Mouse (Mus musculus): ENCODE data around the gene Gm11213. TPM values are rescaled to one million over a fixed set of nuclear protein-coding genes. Genes with fewer than 3 reads are reported as not detected.

The Gm11213 gene
- not detected in 2 replicates for polyA plus RNA-seq (2015; fragmentation: Nextera tagmentation; extraction: Ambion mirVana)

GRCm38 (mm10) chr4:63604945-63605344 lies at the start of gene Gm11213:
Gm11213 (minus strand) TSS chr4:63605261.
- ATAC-seq (replicated peaks) = no peak
- Histone ChIP-seq H3K4me3 (no peak within 1 kb of the TSS), H3K27ac (no peak within 1 kb of the TSS), H3K27me3 (replicated peaks) (no peaks in the 10 kb centered on the region), H3K9ac (no peak within 1 kb of the TSS), H3K36me3 (replicated peaks) (no peaks in the 10 kb centered on the region), H3K4me2 (no peak within 1 kb of the TSS), H3K4me1 (no peaks in the 10 kb centered on the region), H3K9me3 (no peaks in the 10 kb centered on the region)
- WGBS = 76% methylated on average over 3 of the region's 3 CpGs

GRCm38 (mm10) chr4:63654381-63654780 lies 49.3 kb upstream of the Gm11213 start:
- no peaks in the 10 kb centered on the region for H3K4me1 ChIP-seq
- no peaks in the 10 kb centered on the region for H3K9me3 ChIP-seq
- no peaks in the 10 kb centered on the region for H3K27me3 ChIP-seq (replicated peaks)
- H3K4me3 ChIP-seq = no peak overlapping the region
- 100% methylated on average over 1 of the region's 1 CpGs for WGBS
- H3K36me3 ChIP-seq (replicated peaks) = no peaks in the 10 kb centered on the region
- ATAC-seq (replicated peaks) = no peak
- no peak overlapping the region for H3K9ac ChIP-seq
- H3K4me2 ChIP-seq = no peak overlapping the region
- H3K27ac ChIP-seq = no peak overlapping the region

GRCm38 (mm10) chr4:63643956-63644726 lies 39.1 kb upstream of the Gm11213 start:
- no peaks in the 10 kb centered on the region for H3K9me3 ChIP-seq
- H3K27me3 ChIP-seq (replicated peaks) = no peaks in the 10 kb centered on the region
- no peaks in the 10 kb centered on the region for H3K4me1 ChIP-seq
- ATAC-seq (replicated peaks) = no peak
- no peak overlapping the region for H3K4me3 ChIP-seq
- no peak overlapping the region for H3K27ac ChIP-seq
- H3K9ac ChIP-seq = no peak overlapping the region
- no peaks in the 10 kb centered on the region for H3K36me3 ChIP-seq (replicated peaks)
- H3K4me2 ChIP-seq = no peak overlapping the region

- no peak overlapping the region for H3K4me3 ChIP-seq
- 80% methylated on average over 2 of the region's 2 CpGs for WGBS
- H3K9me3 ChIP-seq = no peaks in the 10 kb centered on the region
- H3K9ac ChIP-seq = no peak overlapping the region
- no peaks in the 10 kb centered on the region for H3K27me3 ChIP-seq (replicated peaks)
- H3K4me2 ChIP-seq = no peak overlapping the region
- H3K4me1 ChIP-seq = no peaks in the 10 kb centered on the region
- no peak overlapping the region for H3K27ac ChIP-seq
- ATAC-seq (replicated peaks) = no peak
- no peaks in the 10 kb centered on the region for H3K36me3 ChIP-seq (replicated peaks)
Observed at GRCm38 (mm10) chr4:63639842-63640241, 34.8 kb upstream of the Gm11213 start.

GRCm38 (mm10) chr4:63638603-63639002 lies 33.5 kb upstream of the Gm11213 start:
- Histone ChIP-seq H3K36me3 (replicated peaks) (no peaks in the 10 kb centered on the region), H3K9ac (no peak overlapping the region), H3K4me3 (no peak overlapping the region), H3K4me1 (no peaks in the 10 kb centered on the region), H3K27me3 (replicated peaks) (no peaks in the 10 kb centered on the region), H3K4me2 (no peak overlapping the region), H3K9me3 (no peaks in the 10 kb centered on the region), H3K27ac (no peak overlapping the region)
- no peak for ATAC-seq (replicated peaks)
- 71% methylated on average over 1 of the region's 1 CpGs for WGBS

GRCm38 (mm10) chr4:63633181-63633580 lies 28.1 kb upstream of the Gm11213 start:
- H3K4me1 ChIP-seq = no peaks in the 10 kb centered on the region
- H3K9me3 ChIP-seq = no peaks in the 10 kb centered on the region
- no peak overlapping the region for H3K4me2 ChIP-seq
- WGBS = 88% methylated on average over 2 of the region's 2 CpGs
- no peak overlapping the region for H3K4me3 ChIP-seq
- H3K9ac ChIP-seq = no peak overlapping the region
- ATAC-seq (replicated peaks) = no peak
- H3K27me3 ChIP-seq (replicated peaks) = no peaks in the 10 kb centered on the region
- no peak overlapping the region for H3K27ac ChIP-seq
- no peaks in the 10 kb centered on the region for H3K36me3 ChIP-seq (replicated peaks)

- Histone ChIP-seq H3K27me3 (replicated peaks) (no peaks in the 10 kb centered on the region), H3K4me3 (no peak overlapping the region), H3K36me3 (replicated peaks) (no peaks in the 10 kb centered on the region), H3K4me2 (no peak overlapping the region), H3K27ac (no peak overlapping the region), H3K4me1 (no peaks in the 10 kb centered on the region), H3K9ac (no peak overlapping the region), H3K9me3 (no peaks in the 10 kb centered on the region)
- ATAC-seq (replicated peaks) = no peak
- 88% methylated on average over 8 of the region's 8 CpGs for WGBS
Observed at GRCm38 (mm10) chr4:63627111-63627510, 22.1 kb upstream of the Gm11213 start.

GRCm38 (mm10) chr4:63625563-63626080 lies 20.6 kb upstream of the Gm11213 start:
- Histone ChIP-seq H3K4me3 (no peak overlapping the region), H3K4me1 (no peaks in the 10 kb centered on the region), H3K9ac (no peak overlapping the region), H3K4me2 (no peak overlapping the region), H3K27me3 (replicated peaks) (no peaks in the 10 kb centered on the region), H3K36me3 (replicated peaks) (no peaks in the 10 kb centered on the region), H3K9me3 (no peaks in the 10 kb centered on the region), H3K27ac (no peak overlapping the region)
- no peak for ATAC-seq (replicated peaks)
- 79% methylated on average over 3 of the region's 3 CpGs for whole genome bisulfite sequencing

- Histone ChIP-seq H3K4me3 (no peak within 1 kb of the TSS), H3K4me2 (no peak within 1 kb of the TSS), H3K9ac (no peak within 1 kb of the TSS), H3K9me3 (no peaks in the 10 kb centered on the region), H3K27me3 (replicated peaks) (no peaks in the 10 kb centered on the region), H3K36me3 (replicated peaks) (no peaks in the 10 kb centered on the region), H3K27ac (no peak within 1 kb of the TSS), H3K4me1 (no peaks in the 10 kb centered on the region)
- ATAC-seq (replicated peaks) = no peak
- WGBS = 60% methylated on average over 5 of the region's 5 CpGs
Observed at GRCm38 (mm10) chr4:63622378-63622835, 17.3 kb upstream of the Gm11213 start, which contains the start of gene Tex48. Tex48 (minus strand) TSS chr4:63622428.

- no peak for ATAC-seq (replicated peaks)
- Histone ChIP-seq H3K9ac (no peak overlapping the region), H3K4me1 (no peaks in the 10 kb centered on the region), H3K9me3 (no peaks in the 10 kb centered on the region), H3K4me2 (no peak overlapping the region), H3K4me3 (no peak overlapping the region), H3K27me3 (replicated peaks) (no peaks in the 10 kb centered on the region), H3K36me3 (replicated peaks) (no peaks in the 10 kb centered on the region), H3K27ac (no peak overlapping the region)
- 83% methylated on average over 2 of the region's 2 CpGs for WGBS
Observed at GRCm38 (mm10) chr4:63621861-63622260, 16.8 kb upstream of the Gm11213 start.

- no peaks in the 10 kb centered on the region for H3K9me3 ChIP-seq
- H3K4me1 ChIP-seq = no peaks in the 10 kb centered on the region
- no peak overlapping the region for H3K9ac ChIP-seq
- H3K36me3 ChIP-seq (replicated peaks) = no peaks in the 10 kb centered on the region
- WGBS = 71% methylated on average over 7 of the region's 7 CpGs
- no peak overlapping the region for H3K4me3 ChIP-seq
- ATAC-seq (replicated peaks) = no peak
- no peak overlapping the region for H3K27ac ChIP-seq
- no peak overlapping the region for H3K4me2 ChIP-seq
- H3K27me3 ChIP-seq (replicated peaks) = no peaks in the 10 kb centered on the region
Observed at GRCm38 (mm10) chr4:63608391-63608790, 3.3 kb upstream of the Gm11213 start.

GRCm38 (mm10) chr4:63605968-63606367 lies 907 bp upstream of the Gm11213 start:
- Histone ChIP-seq H3K4me2 (no peak overlapping the region), H3K27me3 (replicated peaks) (no peaks in the 10 kb centered on the region), H3K4me3 (no peak overlapping the region), H3K9me3 (no peaks in the 10 kb centered on the region), H3K9ac (no peak overlapping the region), H3K27ac (no peak overlapping the region), H3K36me3 (replicated peaks) (no peaks in the 10 kb centered on the region), H3K4me1 (no peaks in the 10 kb centered on the region)
- whole genome bisulfite sequencing = 83% methylated on average over 1 of the region's 1 CpGs
- no peak for ATAC-seq (replicated peaks)

- ATAC-seq (replicated peaks) = no peak
- 93% methylated on average over 3 of the region's 3 CpGs for WGBS
Observed at GRCm38 (mm10) chr4:63605545-63605944, 484 bp upstream of the Gm11213 start.

More at GRCm38 (mm10) chr4:63605545-63605944, 484 bp upstream of the Gm11213 start:
- Histone ChIP-seq H3K27ac (no peak overlapping the region), H3K36me3 (replicated peaks) (no peaks in the 10 kb centered on the region), H3K4me3 (no peak overlapping the region), H3K4me1 (no peaks in the 10 kb centered on the region), H3K9ac (no peak overlapping the region), H3K4me2 (no peak overlapping the region), H3K27me3 (replicated peaks) (no peaks in the 10 kb centered on the region), H3K9me3 (no peaks in the 10 kb centered on the region)

Data from midbrain, embryonic 15.5 days (tissue).